Mouse (Mus musculus): ENCODE data around the gene Lrriq1.
A peak's percentile ranks its signal among the peaks of the same experiment; 100 is the strongest.

The Lrriq1 gene

DNA sequence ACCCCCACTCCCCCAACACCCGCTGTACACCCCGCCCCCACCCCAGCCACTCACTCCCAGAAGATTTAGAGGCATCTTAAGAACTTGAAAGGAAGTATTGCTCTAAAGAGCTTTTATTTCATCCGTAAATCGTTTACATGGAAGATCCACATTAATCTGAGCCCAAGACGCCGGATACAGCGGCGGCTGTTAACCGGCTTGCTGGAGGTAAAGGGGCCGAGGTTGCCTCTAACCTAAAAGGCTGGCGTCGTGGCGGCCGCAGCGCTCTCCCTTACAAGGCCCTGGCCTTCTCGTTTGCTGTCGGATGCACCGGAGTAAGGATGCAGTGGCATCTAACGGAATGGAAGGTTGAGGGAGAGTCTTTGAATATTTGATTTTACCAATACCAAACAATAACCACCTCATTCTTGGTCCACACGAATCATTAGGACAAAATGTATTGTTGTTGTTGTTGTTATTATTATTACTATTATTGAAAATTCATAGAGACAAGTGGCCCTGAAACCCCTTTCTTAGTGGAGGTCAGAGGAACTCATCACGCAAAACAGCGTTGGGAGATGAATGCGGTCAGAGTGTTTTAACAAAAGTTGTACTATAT, 206.9 kb downstream of the Lrriq1 start:
- DNase-seq (ENCODE audit: inconsistent ontology term), result no peak

GRCm38 (mm10) chr10:103028253-103029131, 207.6 kb downstream of the Lrriq1 start:
- DNase-seq (ENCODE audit: inconsistent ontology term), result peak; percentile 31

- peak; percentile 28 for DNase-seq (ENCODE audit: inconsistent ontology term)
Observed at GRCm38 (mm10) chr10:103027931-103028252, 208.2 kb downstream of the Lrriq1 start.

DNA sequence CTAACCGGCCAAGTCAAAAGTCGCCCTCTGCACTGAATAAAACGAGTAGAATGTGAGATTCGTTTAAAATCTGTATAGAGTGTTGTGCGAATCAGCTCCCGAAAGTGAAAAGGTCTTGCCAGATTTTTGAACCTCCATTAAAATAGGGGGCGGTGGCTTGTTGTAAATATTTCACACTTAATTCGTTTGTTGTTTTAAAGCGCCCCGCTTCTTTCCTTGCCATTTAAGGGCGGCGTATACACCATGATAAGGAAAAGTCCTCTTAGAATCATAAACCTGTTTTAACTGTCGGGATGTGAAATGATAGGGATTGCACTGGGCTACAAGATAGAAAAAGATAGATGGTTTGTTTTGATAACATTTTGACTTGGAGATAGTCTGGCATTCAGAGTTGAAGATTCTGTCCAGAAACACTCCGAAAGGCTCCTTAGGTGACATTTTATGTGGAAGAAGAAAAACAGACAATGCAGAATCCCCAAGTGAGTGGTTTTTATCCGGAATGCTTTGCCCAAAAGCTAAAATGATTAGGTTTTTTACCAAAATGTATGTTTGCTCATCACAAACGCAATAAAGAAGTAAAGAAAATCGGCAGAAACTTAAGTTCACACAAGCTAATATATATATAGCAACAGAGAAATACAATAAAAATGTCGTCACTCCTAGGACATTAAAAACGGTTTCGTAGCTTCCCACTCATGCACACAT, 208.7 kb downstream of the Lrriq1 start:
- DNase-seq (ENCODE audit: inconsistent ontology term), result peak; percentile 73

DNA sequence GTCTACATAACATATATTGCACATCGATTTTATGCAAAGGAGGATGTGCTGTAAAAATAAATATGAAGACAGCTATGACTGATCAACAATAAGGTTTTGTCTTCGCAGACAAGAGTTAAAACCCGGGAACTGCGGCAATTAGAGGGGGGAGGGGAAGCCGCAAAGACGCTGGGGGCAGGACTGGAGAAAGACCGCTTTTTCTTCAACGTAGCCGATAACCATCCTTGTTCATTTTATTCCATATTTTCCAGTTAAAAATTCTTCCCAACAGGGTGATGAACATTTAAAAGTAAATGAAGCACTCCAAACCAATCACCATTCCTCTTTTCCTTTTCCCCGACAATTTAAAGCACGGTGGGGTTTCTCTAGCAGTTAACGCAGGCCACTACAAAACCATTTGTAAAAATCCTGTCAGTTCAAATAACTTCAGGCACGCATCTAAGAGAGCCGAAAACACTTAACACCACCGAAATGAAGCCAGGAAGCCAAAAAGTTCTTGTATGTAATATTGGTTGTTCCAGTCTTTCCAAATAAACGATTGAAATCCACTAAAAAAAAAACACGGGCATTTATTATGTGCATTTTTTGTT, 209.4 kb downstream of the Lrriq1 start:
- DNase-seq (ENCODE audit: inconsistent ontology term), result no peak

DNA sequence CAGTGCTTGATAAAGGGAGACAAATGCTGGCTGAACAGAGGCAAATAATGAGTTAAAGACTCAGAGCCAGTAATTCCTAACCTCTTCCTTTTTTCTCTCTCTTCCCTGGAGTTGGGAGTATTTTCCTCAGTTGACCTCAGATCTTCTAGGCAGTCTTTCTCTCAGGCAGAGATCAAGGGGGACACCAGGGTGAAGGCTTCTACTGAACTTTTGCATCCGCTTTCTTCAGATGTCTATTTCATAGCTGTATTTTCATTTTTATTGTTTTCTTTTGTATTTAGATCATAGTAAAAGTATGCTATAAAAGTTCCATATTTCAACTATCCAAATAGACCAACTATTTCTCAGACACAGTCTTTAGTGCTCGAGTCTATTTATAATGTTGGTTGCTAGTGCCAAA, 233.6 kb downstream of the Lrriq1 start:
- DNase-seq (ENCODE audit: inconsistent ontology term), result no peak

- no peak for DNase-seq (ENCODE audit: inconsistent ontology term)
Observed at GRCm38 (mm10) chr10:103000902-103001301, 235.2 kb downstream of the Lrriq1 start.

DNA sequence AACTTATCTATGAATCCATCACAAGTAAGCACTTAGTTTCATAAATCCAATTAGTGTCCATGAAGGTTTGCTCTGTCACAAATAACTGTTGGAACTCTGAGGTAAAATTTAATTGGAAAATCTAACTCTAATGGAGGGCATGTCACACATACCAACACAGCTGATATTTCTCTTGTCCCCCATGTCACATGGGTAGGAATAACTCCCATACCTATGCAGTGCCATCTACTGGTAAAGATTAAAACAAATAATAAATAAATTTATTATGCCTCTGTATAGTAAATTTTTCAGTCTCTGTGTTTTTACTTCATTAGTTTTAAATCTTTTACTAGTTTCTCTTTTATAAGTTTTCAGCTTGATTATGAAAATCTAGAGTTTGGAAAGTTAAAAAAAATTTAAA, 236.5 kb downstream of the Lrriq1 start:
- no peak for DNase-seq (ENCODE audit: inconsistent ontology term)
